Mouse (Mus musculus) thymus, adult 2 months (tissue): ENCODE results near the gene Rpl18.

Source experiments
- CTCF ChIP-seq: fragments of 200-500 bp; IDR thresholded peaks from 2 replicates; pipeline ENCODE4 v1.5.1; 2012; ENCODE audit warnings: mild to moderate bottlenecking, control low read depth, low read length, moderate library complexity, borderline replicate concordance; ENCODE audit not compliant: control insufficient read depth, poor library complexity, insufficient read depth; ENCODE audit errors: extremely low read depth
- POLR2A ChIP-seq: fragments of 200-500 bp; IDR thresholded peaks from 2 replicates; pipeline ENCODE4 v1.6.1; 2012; ENCODE audit warnings: mild to moderate bottlenecking, low read length, control low read depth, moderate library complexity; ENCODE audit not compliant: control insufficient read depth, poor library complexity, insufficient read depth; ENCODE audit errors: extremely low read depth

DNA sequence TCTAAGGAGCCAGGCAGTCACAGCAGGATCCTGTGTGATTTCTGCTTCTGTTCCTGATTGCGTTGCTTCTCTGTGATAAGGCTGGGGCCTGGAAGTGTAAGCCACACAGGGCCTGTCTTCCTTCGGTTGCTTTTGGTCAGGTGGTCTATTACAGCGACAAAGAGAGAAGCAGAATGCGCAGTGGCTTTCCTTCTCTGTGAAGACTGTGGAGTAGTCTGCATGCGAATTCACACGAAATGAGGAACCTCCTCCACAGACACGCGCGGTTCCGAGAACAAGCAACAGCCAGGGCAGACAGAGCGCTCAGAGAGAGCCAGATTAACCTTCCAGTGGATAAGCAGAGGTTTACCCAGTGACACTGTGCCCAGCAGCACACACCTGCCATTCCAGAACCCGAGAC lies 26.1 kb downstream of the Rpl18 start:
- TF ChIP-seq CTCF, result no peak
- no peak for TF ChIP-seq POLR2A
